Mouse (Mus musculus) forebrain, postnatal 0 days (tissue): ENCODE measurements at regions not wholly inside any gene's neighbourhood (a gene's known extent, or its start where the extent isn't known, plus 50 kb on each side); places are given as distances from the start of the nearest gene placed in this dataset.
"Not testable (repeated sequence)": the region's sequence is repeated elsewhere in the genome, so short reads cannot be mapped to it uniquely, and the experiment has no call there.

Experiments
- ATAC-seq: fragments of 200-750 bp; cut with Nextera tagmentation; 2 replicates; pipeline ENCODE4 v1.8.0; 2017; ENCODE audit warnings: mild to moderate bottlenecking, moderate library complexity
- DNase-seq: peaks from one replicate; pipeline ENCODE4 v3.0.0-alpha.2; 2015
- H3K27ac ChIP-seq: fragments of 300-500 bp; sonication (generic); 2 replicates; pipeline ENCODE4 v1.5.1; 2014; ENCODE audit warnings: low read depth, mild to moderate bottlenecking, antibody characterized with exemption, low read length, moderate library complexity, mixed read lengths
- H3K27me3 ChIP-seq: fragments of 300-500 bp; sonication (generic); 2 replicates; pipeline ENCODE4 v1.6.1; 2014; ENCODE audit warnings: mild to moderate bottlenecking, low read length, mixed read lengths; ENCODE audit not compliant: insufficient read depth
- H3K36me3 ChIP-seq: fragments of 300-500 bp; sonication (generic); 2 replicates; pipeline ENCODE4 v1.6.1; 2014; ENCODE audit warnings: mild to moderate bottlenecking, moderate library complexity; ENCODE audit not compliant: insufficient read depth
- H3K4me1 ChIP-seq: fragments of 300-500 bp; sonication (generic); 2 replicates; pipeline ENCODE4 v1.6.1; 2014; ENCODE audit warnings: antibody characterized with exemption; ENCODE audit not compliant: insufficient read depth
- H3K4me2 ChIP-seq: fragments of 300-500 bp; sonication (generic); 2 replicates; pipeline ENCODE4 v1.6.1; 2014; ENCODE audit warnings: low read depth, mild to moderate bottlenecking, moderate library complexity
- H3K4me3 ChIP-seq: fragments of 300-500 bp; sonication (generic); 2 replicates; pipeline ENCODE4 v1.5.1; 2014; ENCODE audit warnings: low read depth, low read length, mixed read lengths
- H3K9ac ChIP-seq: fragments of 300-500 bp; sonication (generic); 2 replicates; pipeline ENCODE4 v1.6.1; 2014; ENCODE audit warnings: mild to moderate bottlenecking
- H3K9me3 ChIP-seq: fragments of 300-500 bp; sonication (generic); 2 replicates; pipeline ENCODE4 v1.6.1; 2016; ENCODE audit warnings: low read length
- CTCF ChIP-seq: sonication (generic); IDR thresholded peaks from 2 replicates; pipeline ENCODE4 v1.5.1; 2016; ENCODE audit warnings: antibody characterized with exemption, control low read depth, low read depth
- WGBS: fragments of 180-500 bp; shearing (Covaris S2); extraction: QIAGEN DNeasy Blood & Tissue Kit; methylation state at CpG from one replicate; pipeline ENCODE4 v1.1.7; 2014; 5-methylcytosine and 5-hydroxymethylcytosine counted together

- Histone ChIP-seq H3K36me3 (no peaks in the 10 kb centered on the region), H3K27ac (no peak overlapping the region), H3K4me1 (no peaks in the 10 kb centered on the region), H3K9me3 (no peaks in the 10 kb centered on the region), H3K4me2 (no peak overlapping the region), H3K27me3 (no peaks in the 10 kb centered on the region), H3K4me3 (no peak overlapping the region), H3K9ac (no peak overlapping the region)
- WGBS, result 54% methylated on average over 2 of the region's 2 CpGs
- no peak for DNase-seq
- ATAC-seq, result no peak
- TF ChIP-seq CTCF, result no peak
These were observed 139.4 kb downstream of the Akr1d1 start for GRCm38 (mm10) chr6:37669407-37669806.

DNA sequence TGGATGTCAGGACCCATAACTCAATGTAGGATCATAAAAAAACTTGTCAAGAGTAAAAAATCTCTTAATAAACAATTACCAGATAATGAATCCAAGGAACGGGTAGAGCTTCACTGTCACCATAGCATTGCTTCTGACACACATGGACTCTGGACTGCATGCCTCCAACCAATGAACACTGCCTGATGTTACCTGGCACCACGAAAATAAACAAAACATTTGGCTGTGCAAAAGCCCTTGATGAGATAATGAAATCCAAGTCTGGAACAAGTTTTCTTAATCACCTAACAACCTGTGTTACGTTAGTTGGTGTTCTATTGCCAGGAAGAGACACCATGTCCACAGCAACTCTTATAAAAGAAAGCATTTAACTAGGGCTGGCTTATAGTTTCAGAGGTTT, 140.7 kb downstream of the Akr1d1 start:
- TF ChIP-seq CTCF, result no peak
- H3K9ac ChIP-seq, result no peak overlapping the region
- no peaks in the 10 kb centered on the region for H3K36me3 ChIP-seq
- no peaks in the 10 kb centered on the region for H3K27me3 ChIP-seq
- no peak for ATAC-seq
- no peak overlapping the region for H3K27ac ChIP-seq
- no peak overlapping the region for H3K4me3 ChIP-seq
- no peaks in the 10 kb centered on the region for H3K9me3 ChIP-seq
- DNase-seq, result no peak
- WGBS, result 83% methylated on average over 3 of the region's 3 CpGs
- H3K4me2 ChIP-seq, result no peak overlapping the region
- H3K4me1 ChIP-seq, result no peaks in the 10 kb centered on the region

DNA sequence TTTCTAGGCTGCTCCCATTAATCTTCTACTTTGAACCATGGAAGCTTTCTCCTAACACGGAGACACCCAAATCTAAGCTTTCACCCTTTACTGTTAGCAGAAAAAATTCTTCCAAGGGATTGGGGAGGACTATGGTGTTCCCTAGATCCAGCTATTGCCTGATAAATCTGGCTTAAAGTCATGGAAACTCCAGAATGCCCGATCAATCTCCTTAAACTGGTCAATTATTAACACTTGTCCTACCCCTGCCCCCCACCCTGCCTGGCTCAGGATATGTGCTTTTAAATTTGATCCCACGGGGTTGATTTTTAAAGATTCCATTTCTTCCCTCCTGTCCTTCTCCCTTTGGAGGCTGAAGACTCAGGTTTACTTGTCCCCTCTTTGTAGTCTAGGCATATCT, 149.9 kb downstream of the Akr1d1 start:
- H3K4me3 ChIP-seq, result no peak overlapping the region
- H3K4me1 ChIP-seq, result no peaks in the 10 kb centered on the region
- H3K27ac ChIP-seq, result no peak overlapping the region
- H3K9ac ChIP-seq, result no peak overlapping the region
- no peaks in the 10 kb centered on the region for H3K9me3 ChIP-seq
- DNase-seq (no peak), ATAC-seq (no peak)
- 84% methylated on average over 3 of the region's 3 CpGs for WGBS
- no peak overlapping the region for H3K4me2 ChIP-seq
- H3K36me3 ChIP-seq, result no peaks in the 10 kb centered on the region
- no peaks in the 10 kb centered on the region for H3K27me3 ChIP-seq
- TF ChIP-seq CTCF, result no peak

DNA sequence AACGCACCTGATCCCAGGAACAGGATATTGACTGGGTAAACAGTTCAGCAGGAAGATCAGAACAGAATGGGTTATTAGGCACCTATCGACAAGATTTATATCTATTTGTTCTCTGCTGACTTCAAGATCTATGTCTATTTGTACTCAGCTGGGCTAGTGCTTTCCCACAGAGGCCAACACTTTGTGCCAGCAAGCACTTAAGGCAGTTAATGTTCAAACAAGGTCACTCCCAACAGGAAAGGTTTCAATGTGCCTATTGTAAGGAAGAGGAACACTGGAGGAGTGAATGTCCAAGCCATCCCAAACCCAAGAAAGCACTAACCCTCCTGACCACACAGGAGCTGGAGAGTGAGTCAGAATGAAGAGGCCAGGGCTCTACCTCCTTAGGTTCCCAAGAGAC, 151.4 kb downstream of the Akr1d1 start:
- not testable (repeated sequence) for H3K27me3 ChIP-seq, H3K4me3 ChIP-seq, H3K9me3 ChIP-seq, H3K9ac ChIP-seq, H3K4me1 ChIP-seq, H3K4me2 ChIP-seq, H3K36me3 ChIP-seq, ATAC-seq, DNase-seq, H3K27ac ChIP-seq
- WGBS, result 94% methylated on average over 2 of the region's 2 CpGs

- ATAC-seq (no peak), DNase-seq (no peak)
- Histone ChIP-seq H3K4me2 (no peak overlapping the region), H3K27ac (no peak overlapping the region), H3K27me3 (no peaks in the 10 kb centered on the region), H3K36me3 (no peaks in the 10 kb centered on the region), H3K9ac (no peak overlapping the region), H3K4me1 (no peaks in the 10 kb centered on the region), H3K9me3 (no peaks in the 10 kb centered on the region), H3K4me3 (no peak overlapping the region)
- no peak for TF ChIP-seq CTCF
- WGBS, result 97% methylated on average over 14 of the region's 14 CpGs
These were observed 156.1 kb downstream of the Akr1d1 start for GRCm38 (mm10) chr6:37686094-37686493.

GRCm38 (mm10) chr6:37688866-37689617, 159.1 kb downstream of the Akr1d1 start:
- Histone ChIP-seq H3K27me3 (no peaks in the 10 kb centered on the region), H3K4me1 (no peaks in the 10 kb centered on the region), H3K4me2 (no peak overlapping the region), H3K36me3 (no peaks in the 10 kb centered on the region), H3K9ac (no peak overlapping the region), H3K27ac (no peak overlapping the region), H3K4me3 (no peak overlapping the region), H3K9me3 (no peaks in the 10 kb centered on the region)
- ATAC-seq, result no peak
- no peak for TF ChIP-seq CTCF
- DNase-seq, result no peak
- WGBS, result 38% methylated on average over 1 of the region's 1 CpGs

DNA sequence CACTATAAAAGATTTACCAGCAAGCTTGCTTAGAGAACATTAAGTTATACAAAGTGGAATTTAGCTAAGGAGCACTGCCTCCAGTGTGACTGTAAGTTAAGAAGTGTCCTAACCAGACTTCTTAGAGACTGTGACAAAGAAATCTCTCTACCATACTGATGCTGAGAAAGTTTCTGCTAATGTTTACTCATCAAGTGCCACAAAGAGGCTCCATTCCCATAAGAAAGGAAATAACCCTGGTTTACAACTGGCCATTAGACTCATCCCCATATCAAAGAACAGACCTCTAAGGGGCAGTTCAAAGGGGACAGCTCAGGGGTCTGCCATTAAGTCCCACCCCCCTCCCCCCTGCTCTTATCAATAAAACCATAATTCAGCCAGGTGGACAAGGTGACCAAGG, 159.7 kb downstream of the Akr1d1 start:
- H3K4me3 ChIP-seq, result no peak overlapping the region
- no peaks in the 10 kb centered on the region for H3K36me3 ChIP-seq
- TF ChIP-seq CTCF, result no peak
- no peaks in the 10 kb centered on the region for H3K4me1 ChIP-seq
- H3K4me2 ChIP-seq, result no peak overlapping the region
- ATAC-seq (no peak), DNase-seq (no peak)
- H3K27me3 ChIP-seq, result no peaks in the 10 kb centered on the region
- H3K27ac ChIP-seq, result no peak overlapping the region
- H3K9me3 ChIP-seq, result no peaks in the 10 kb centered on the region
- H3K9ac ChIP-seq, result no peak overlapping the region
